Mouse (Mus musculus) midbrain, embryonic 14.5 days (tissue): ENCODE measurements around the gene Ilf3. TPM values are rescaled to one million over a fixed set of nuclear protein-coding genes. Genes with fewer than 3 reads are reported as not detected.

Experiments used
- ATAC-seq: fragments of 200-750 bp; cut with Nextera tagmentation; 2 replicates; pipeline ENCODE4 v1.8.0; 2017; ENCODE audit warnings: moderate number of reproducible peaks, moderate library complexity; ENCODE audit not compliant: low FRiP score, low TSS enrichment
- DNase-seq: peaks from one replicate; pipeline ENCODE4 v3.0.0-alpha.2; 2015
- H3K27ac ChIP-seq: fragments of 300-500 bp; sonication (generic); replicated peaks from 2 replicates; pipeline ENCODE4 v1.5.1; 2014; ENCODE audit warnings: mild to moderate bottlenecking, low read depth, low read length, moderate library complexity
- H3K27me3 ChIP-seq: fragments of 300-500 bp; sonication (generic); 2 replicates; pipeline ENCODE4 v1.6.1; 2014; ENCODE audit warnings: low read length, control low read depth, mixed read lengths; ENCODE audit not compliant: control insufficient read depth, insufficient read depth
- H3K36me3 ChIP-seq: fragments of 300-500 bp; sonication (generic); 2 replicates; pipeline ENCODE4 v1.6.1; 2014; ENCODE audit warnings: low read length, control low read depth; ENCODE audit not compliant: control insufficient read depth, insufficient read depth
- H3K4me1 ChIP-seq: fragments of 300-500 bp; sonication (generic); 2 replicates; pipeline ENCODE4 v1.6.1; 2014; ENCODE audit warnings: mild to moderate bottlenecking, antibody characterized with exemption, low read length, control low read depth; ENCODE audit not compliant: control insufficient read depth, insufficient read depth
- H3K4me2 ChIP-seq: fragments of 300-500 bp; sonication (generic); 2 replicates; pipeline ENCODE4 v1.6.1; 2014; ENCODE audit warnings: mild to moderate bottlenecking, low read length, moderate library complexity
- H3K4me3 ChIP-seq: fragments of 300-500 bp; sonication (generic); replicated peaks from 2 replicates; pipeline ENCODE4 v1.5.1; 2014; ENCODE audit warnings: low read depth, low read length
- H3K9ac ChIP-seq: fragments of 300-500 bp; sonication (generic); replicated peaks from 2 replicates; pipeline ENCODE4 v1.6.1; 2014; ENCODE audit warnings: mild to moderate bottlenecking, low read length, moderate library complexity
- H3K9me3 ChIP-seq: fragments of 300-500 bp; sonication (generic); 2 replicates; pipeline ENCODE4 v1.6.1; 2016; ENCODE audit warnings: low read length, control low read depth, mixed read lengths; ENCODE audit not compliant: control insufficient read depth
- WGBS: fragments of 180-500 bp; shearing (Covaris S2); extraction: QIAGEN DNeasy Blood & Tissue Kit; methylation state at CpG from one replicate; pipeline ENCODE4 v1.1.7; 2014; 5-methylcytosine and 5-hydroxymethylcytosine counted together
- polyA plus RNA-seq: library from polyadenylated mRNA; unstranded; fragments of >200 nt; fragmentation: Nextera tagmentation; extraction: Ambion mirVana; gene quantifications from 2 replicates; pipeline ENCODE4 v1.2.1, GENCODE M21; 2014

The Ilf3 gene
- polyA plus RNA-seq, 1 experiment from 2014 or later: 267 TPM

GRCm38 (mm10) chr9:21403745-21404144 is 36.1 kb downstream of the Ilf3 start:
- Histone ChIP-seq H3K36me3 (peaks cover 91% of the 10 kb centered on the region), H3K4me1 (no peaks in the 10 kb centered on the region), H3K27me3 (no peaks in the 10 kb centered on the region), H3K27ac (no peak overlapping the region), H3K9ac (no peak overlapping the region), H3K4me2 (no peak overlapping the region), H3K4me3 (no peak overlapping the region), H3K9me3 (no peaks in the 10 kb centered on the region)
- 93% methylated on average over 5 of the region's 5 CpGs for WGBS
- ATAC-seq (no peak), DNase-seq (no peak)

GRCm38 (mm10) chr9:21405525-21405924 is 37.9 kb downstream of the Ilf3 start:
- Histone ChIP-seq H3K27ac (no peak overlapping the region), H3K9ac (no peak overlapping the region), H3K4me2 (no peak overlapping the region), H3K9me3 (no peaks in the 10 kb centered on the region), H3K36me3 (peaks cover 73% of the 10 kb centered on the region), H3K4me1 (no peaks in the 10 kb centered on the region), H3K4me3 (no peak overlapping the region), H3K27me3 (no peaks in the 10 kb centered on the region)
- no peak for ATAC-seq
- no peak for DNase-seq
- 83% methylated on average over 4 of the region's 4 CpGs for WGBS

DNA sequence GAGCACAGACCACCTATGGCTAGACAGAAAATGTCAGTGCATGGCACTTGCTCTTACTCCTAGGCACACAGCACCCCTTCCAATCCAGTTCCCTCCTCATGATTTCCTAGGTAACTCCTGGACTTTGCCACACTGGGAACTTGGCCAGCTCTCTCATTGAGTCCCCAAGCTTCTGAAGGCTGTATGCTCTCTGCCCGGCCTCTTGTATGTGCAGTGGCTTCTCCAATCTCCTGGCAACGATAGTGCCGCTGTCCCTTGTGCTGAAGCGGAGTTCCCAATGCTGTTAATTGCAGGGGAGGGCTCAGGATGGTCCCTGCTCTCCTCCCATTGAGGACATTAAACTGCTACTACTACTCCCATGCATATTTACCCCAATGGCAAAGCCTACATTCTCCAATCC is 40.3 kb downstream of the Ilf3 start:
- Histone ChIP-seq H3K4me1 (peaks cover 8% of the 10 kb centered on the region; the same call in 1 of the 2 replicates), H3K27ac (no peak overlapping the region), H3K9me3 (no peaks in the 10 kb centered on the region), H3K27me3 (no peaks in the 10 kb centered on the region), H3K36me3 (peaks cover 50% of the 10 kb centered on the region), H3K9ac (no peak overlapping the region), H3K4me3 (no peak overlapping the region), H3K4me2 (no peak overlapping the region)
- 25% methylated on average over 4 of the region's 4 CpGs for WGBS
- peak; percentile 66 for DNase-seq
- ATAC-seq: no peak

- Histone ChIP-seq H3K4me2 (no peak overlapping the region), H3K27ac (no peak overlapping the region), H3K9ac (no peak overlapping the region), H3K4me1 (peaks cover 9% of the 10 kb centered on the region; the same call in 1 of the 2 replicates), H3K27me3 (no peaks in the 10 kb centered on the region), H3K36me3 (peaks cover 43% of the 10 kb centered on the region), H3K4me3 (no peak overlapping the region), H3K9me3 (no peaks in the 10 kb centered on the region)
- no peak for ATAC-seq
- no peak for DNase-seq
- WGBS: 76% methylated on average over 7 of the region's 7 CpGs
Observed at GRCm38 (mm10) chr9:21408624-21409023, 41.0 kb downstream of the Ilf3 start.

DNA sequence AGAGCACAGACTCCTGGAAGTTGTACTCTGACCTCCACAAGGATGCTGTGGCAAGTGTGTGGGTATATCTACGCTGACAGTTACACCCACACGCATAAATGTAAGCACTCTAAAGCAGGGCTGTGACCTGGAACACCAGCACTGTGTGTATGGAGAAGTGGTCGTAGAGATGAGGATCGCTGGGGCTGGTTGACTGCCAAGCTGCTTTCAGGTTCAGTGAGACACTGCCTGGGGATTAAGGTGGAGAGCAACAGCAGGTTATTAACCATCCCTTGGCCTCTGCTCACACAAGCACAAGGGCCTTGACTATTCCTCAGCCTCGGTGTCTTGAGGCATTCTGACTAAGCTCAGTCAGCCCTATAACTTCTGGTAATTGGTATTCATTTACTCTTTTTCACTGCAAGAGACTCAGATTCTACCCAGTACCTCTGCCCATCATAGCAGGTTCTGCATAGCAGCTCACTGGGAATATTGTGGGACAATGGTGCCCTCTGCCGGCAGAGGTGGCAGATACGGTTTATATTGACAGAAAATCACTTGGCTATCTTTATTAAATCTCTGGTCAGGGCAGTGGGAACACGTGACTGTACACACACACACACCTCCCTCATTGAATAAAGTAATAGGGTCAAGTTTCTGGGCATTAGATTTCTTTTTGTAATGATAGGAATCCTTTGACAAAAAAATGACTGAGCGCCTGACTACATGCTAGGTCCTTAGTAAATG is 42.1 kb downstream of the Ilf3 start:
- H3K27me3 ChIP-seq: no peaks in the 10 kb centered on the region
- 36% methylated on average over 9 of the region's 9 CpGs for WGBS
- H3K4me3 ChIP-seq: no peak overlapping the region
- H3K4me2 ChIP-seq: no peak overlapping the region
- ATAC-seq (peak; percentile 28; the same call in 1 of the 2 replicates), DNase-seq (peak; percentile 89)
- H3K4me1 ChIP-seq: peaks cover 9% of the 10 kb centered on the region; the same call in 1 of the 2 replicates
- no peaks in the 10 kb centered on the region for H3K9me3 ChIP-seq
- H3K36me3 ChIP-seq: peaks cover 35% of the 10 kb centered on the region
- H3K27ac ChIP-seq: no peak overlapping the region
- no peak overlapping the region for H3K9ac ChIP-seq

- DNase-seq (peak; percentile 96), ATAC-seq (peak; percentile 95)
- Histone ChIP-seq H3K27ac (peak within 1 kb of the TSS; percentile 65), H3K27me3 (no peaks in the 10 kb centered on the region), H3K4me2 (peak within 1 kb of the TSS; percentile 86), H3K9me3 (no peaks in the 10 kb centered on the region), H3K36me3 (peaks cover 24% of the 10 kb centered on the region), H3K9ac (peak within 1 kb of the TSS; percentile 55), H3K4me1 (peaks cover 9% of the 10 kb centered on the region; the same call in 1 of the 2 replicates), H3K4me3 (peak within 1 kb of the TSS; percentile 54)
- WGBS: 2% methylated on average over 53 of the region's 53 CpGs
Observed at GRCm38 (mm10) chr9:21411669-21412550, 44.2 kb downstream of the Ilf3 start, which contains the start of gene Qtrt1. TSS of gene Qtrt1 (plus strand) at chr9:21411837.

DNA sequence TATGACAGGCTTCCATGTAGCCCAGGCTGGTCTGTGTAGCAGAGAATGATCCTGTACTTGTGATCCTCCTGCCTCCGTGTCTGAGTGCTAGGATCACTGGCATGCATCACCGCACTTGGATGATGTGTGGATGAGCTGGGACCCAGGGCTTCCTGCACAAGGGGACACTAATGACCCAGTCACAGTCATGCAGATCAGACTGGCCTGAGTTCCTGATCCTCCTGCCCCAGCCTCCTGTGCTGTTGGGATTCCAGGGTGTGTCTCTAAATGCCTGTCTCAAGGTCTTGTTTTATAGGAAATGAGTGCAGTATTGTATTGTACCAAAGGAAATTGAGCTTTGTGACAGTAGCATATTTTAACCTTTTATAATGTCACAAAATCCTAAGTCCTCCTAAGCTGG is 50.2 kb downstream of the Ilf3 start:
- 0 out of 2 replicates have a peak, but pooled peaks cover 2% of the 10 kb centered on the region for H3K4me1 ChIP-seq
- no peak for ATAC-seq
- no peak overlapping the region for H3K27ac ChIP-seq
- no peak overlapping the region for H3K9ac ChIP-seq
- 80% methylated on average over 2 of the region's 2 CpGs for WGBS
- H3K27me3 ChIP-seq: no peaks in the 10 kb centered on the region
- peaks cover 53% of the 10 kb centered on the region for H3K36me3 ChIP-seq
- H3K4me2 ChIP-seq: no peak overlapping the region
- H3K4me3 ChIP-seq: no peak overlapping the region
- H3K9me3 ChIP-seq: no peaks in the 10 kb centered on the region
- DNase-seq: no peak

DNA sequence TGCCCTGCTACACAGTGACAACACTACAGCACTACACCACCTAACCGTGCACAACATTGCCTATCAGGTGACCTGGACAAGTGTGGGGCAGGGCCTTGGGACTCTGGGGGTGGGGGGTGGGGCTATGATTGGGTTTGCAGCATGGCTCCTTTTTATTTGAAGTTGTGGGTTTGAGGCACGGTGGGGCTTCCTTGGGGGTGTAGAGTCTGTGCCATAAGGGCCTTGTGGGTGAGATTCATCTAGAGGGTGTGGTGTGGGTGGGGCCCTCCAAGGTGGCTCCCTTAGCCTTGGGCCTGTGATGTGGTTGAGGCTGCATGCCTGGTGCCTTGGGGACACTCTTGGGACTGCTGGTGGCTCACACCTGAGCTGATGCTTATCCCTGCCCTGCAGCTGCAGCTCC is 52.0 kb downstream of the Ilf3 start:
- Histone ChIP-seq H3K36me3 (peaks cover 51% of the 10 kb centered on the region), H3K9ac (no peak overlapping the region)

More for the DNA sequence above, 52.0 kb downstream of the Ilf3 start:
- Histone ChIP-seq H3K27ac (no peak overlapping the region), H3K4me1 (0 out of 2 replicates have a peak, but pooled peaks cover 3% of the 10 kb centered on the region), H3K4me2 (no peak overlapping the region), H3K4me3 (no peak overlapping the region), H3K9me3 (no peaks in the 10 kb centered on the region), H3K27me3 (no peaks in the 10 kb centered on the region)
- ATAC-seq (no peak), DNase-seq (no peak)
- WGBS: 92% methylated on average over 2 of the region's 2 CpGs
